Mouse (Mus musculus) heart, postnatal 4 days (tissue): ENCODE data around the gene Gtsf1. TPM values are rescaled to one million over a fixed set of nuclear protein-coding genes. Genes with fewer than 3 reads are reported as not detected.

ENCODE experiments used
- DNase-seq: peaks from one replicate; pipeline ENCODE4 v3.0.0; 2021
- total RNA-seq, 2 experiments: library from RNA; stranded (reverse); gene quantifications; 2 replicates each; pipeline ENCODE4 v1.2.3; 2021

Gene Gtsf1
- total RNA-seq, 2 experiments from 2014 or later, result 1.3 to 1.8 TPM

DNA sequence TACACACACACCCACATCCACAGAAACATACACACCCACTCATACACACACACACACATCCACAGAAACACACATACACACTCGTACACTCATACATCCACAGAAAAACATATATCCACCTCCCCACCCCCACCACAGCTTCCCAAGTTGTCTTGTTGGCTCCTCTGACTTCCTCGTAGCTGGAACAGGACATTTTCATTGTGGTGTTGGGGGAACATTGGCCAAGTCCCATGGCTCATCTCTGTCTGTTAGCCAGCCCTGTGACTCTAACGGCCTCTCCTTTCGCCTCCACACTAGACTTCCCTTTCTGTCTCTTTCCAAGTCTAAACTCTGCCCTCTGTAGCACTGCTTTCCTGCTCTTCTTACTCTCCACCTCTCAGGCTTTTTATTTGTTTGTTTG lies 72.5 kb downstream of the Gtsf1 start:
- DNase-seq, result no peak

DNA sequence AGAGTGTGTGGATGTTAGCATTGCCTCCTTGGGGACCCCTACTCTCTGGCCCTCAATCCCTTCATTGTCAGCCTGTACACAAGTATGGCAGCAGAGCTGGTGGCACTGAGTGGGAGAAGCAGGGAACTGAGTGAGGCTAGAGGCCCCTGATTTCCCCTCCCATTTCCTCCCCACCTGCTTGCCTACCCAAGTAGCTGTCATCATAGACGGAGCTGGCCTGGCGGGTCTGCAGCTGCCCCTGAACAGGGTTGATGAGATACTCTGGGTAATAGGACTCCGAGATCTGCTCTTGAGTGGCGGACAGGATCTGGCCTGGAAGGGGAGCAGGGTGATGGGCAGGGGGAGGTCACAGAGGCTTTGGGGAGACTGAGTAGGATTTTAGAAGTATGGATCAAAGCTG lies 74.1 kb downstream of the Gtsf1 start:
- DNase-seq, result no peak

DNA sequence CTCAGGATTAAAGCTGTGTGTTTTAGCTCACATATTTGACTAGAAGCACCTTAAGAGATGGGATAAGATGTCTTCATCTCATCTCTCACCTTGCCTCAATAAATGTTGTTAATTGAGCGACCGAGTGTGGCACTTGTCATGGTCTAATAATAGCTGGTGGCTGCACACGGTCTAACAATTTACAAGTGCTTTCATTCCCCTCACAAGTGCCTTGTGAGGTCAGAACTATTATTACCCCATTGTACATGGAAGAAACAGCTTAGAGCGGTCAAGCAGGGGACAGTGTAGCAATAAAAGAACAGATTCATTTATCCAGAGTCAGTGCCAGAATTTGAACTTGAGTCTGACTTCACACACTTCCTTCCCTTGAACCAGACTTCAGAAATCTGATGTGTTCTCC lies 74.8 kb downstream of the Gtsf1 start:
- peak; percentile 35 for DNase-seq

DNA sequence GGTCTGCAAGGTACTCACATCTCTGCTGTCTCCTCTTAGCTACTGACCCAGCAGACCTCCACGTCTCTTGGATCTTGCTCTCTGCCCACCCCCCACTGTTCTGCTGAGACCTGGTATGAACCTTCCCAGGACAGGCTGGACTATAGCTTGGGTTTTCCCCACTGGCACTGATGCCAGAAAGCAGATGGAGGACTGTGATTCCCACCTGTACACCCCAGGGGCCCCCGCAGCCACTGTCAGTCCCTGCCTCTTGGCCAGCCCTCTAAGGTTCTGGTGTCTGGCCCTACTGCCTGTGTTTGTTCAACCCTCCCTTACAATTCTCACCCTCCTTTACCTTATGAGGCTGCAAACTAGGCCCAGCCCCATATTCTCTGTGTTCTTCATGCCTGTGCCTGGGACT lies 75.6 kb downstream of the Gtsf1 start:
- no peak for DNase-seq

DNA sequence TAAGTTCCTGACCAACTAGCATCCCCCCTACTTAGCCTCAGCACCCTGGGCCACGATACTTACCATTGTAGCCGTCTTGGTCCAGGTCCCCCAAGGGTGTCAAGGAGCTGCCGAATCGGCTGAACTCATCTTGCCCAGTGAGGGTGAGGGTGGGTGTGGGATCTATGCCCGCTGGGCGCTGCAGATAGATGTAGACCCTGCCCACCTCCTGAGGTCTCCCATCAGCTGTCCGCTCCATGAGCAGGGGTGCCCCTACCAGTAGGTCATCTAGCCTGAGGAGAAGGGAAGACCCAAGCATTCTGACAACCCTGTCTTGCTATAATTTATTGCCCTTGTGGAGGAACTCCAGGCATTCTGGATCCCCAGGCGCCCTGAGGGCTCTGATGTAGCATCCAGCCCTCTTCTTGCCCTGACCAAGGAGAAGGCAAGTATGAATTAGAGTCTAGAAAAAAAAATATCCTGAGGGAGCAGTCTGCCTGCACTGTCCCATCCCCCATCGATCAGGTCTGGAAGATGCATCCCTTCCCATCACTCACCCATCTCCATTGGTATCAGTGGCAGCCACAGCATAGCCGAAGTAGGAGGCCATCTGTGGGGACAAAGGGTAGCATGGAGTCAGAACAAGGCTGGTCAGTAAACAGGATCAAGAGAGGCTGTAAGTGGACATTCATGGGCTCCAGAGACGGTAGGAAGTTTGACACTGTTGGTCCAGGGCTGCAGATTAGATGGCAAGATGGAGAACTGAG lies 76.6 kb downstream of the Gtsf1 start:
- no peak for DNase-seq

DNA sequence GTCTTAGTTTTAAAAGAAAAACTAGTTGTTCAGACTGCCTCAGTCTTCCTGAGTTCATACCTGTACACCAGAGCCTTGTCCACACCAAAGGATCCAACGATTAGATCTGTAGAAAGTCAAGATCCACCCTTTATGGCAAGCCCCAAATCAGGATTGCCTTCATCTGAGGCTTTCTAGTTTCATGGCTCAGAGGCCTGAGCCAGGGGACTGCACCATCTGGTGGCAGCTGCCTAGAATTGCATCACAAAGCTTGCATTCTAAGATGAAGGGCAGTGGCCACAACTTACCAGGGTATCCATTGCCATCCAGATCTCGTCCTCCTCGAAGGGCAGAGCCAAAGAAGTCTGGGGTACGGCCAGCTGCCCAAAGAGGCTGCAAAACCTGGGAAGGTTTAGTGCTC lies 77.4 kb downstream of the Gtsf1 start:
- DNase-seq, result peak; percentile 77

Other genes starting within 250 kb of the Gtsf1 start
- gene Cbx5, start 190.7 kb downstream of the Gtsf1 start, total RNA-seq, result 100 to 1,000 TPM; 146 TPM
- gene Hnrnpa1, start 190.0 kb downstream of the Gtsf1 start, total RNA-seq, result 100 to 1,000 TPM; 408 to 415 TPM
- 1 to 10 TPM; 1.0 to 1.1 TPM for gene Nfe2, start 172.1 kb downstream of the Gtsf1 start, total RNA-seq
- 10 to 100 TPM; 88.7 to 91.2 TPM for gene Copz1, start 157.8 kb downstream of the Gtsf1 start, total RNA-seq
- gene Gpr84, start 119.9 kb downstream of the Gtsf1 start, total RNA-seq, result not detected
- 10 to 100 TPM; 21.9 to 22.0 TPM for gene Zfp385a, start 90.4 kb downstream of the Gtsf1 start, total RNA-seq
- 100 to 1,000 TPM; 120 to 121 TPM for gene Itga5, start 63.7 kb downstream of the Gtsf1 start, total RNA-seq
- not detected for gene Gtsf2, start 18.0 kb upstream of the Gtsf1 start, total RNA-seq
- gene Nckap1l, start 23.3 kb upstream of the Gtsf1 start, total RNA-seq, result 1 to 10 TPM; 2.7 to 3.4 TPM
- gene Pde1b, start 72.6 kb upstream of the Gtsf1 start, total RNA-seq, result 1 to 10 TPM; 1.8 to 2.2 TPM
- 10 to 100 TPM; 26.9 to 31.4 TPM for gene Ppp1r1a, start 107.5 kb upstream of the Gtsf1 start, total RNA-seq
- not detected for gene Glycam1, start 134.6 kb upstream of the Gtsf1 start, total RNA-seq